Comparison of ENCODE assay signal across 9 mouse cellular contexts in genomic region chr17:26849746-26850357, GRCm38 (mm10). TPM values are rescaled to one million over a fixed set of nuclear protein-coding genes. Genes with fewer than 3 reads are reported as not detected.
DNase-seq lines count a peak whose midpoint lies in the region; ATAC-seq lines count a peak whose summit lies in the region.
"Had no signal": no experiment of that assay in that cellular context is flagged by ENCODE, and none has a peak within 500 bp of the region (broad histone marks: within the 10 kb centered on the region; RNA-seq: fewer than 3 reads in every experiment).

No protein-coding gene starts in this region.

- H3K27me3 ChIP-seq in embryonic facial prominence, embryonic 10.5 days (replicated peaks; ENCODE audit: low read depth, poor library complexity, severe bottlenecking), result peaks cover 97% of the 10 kb centered on the region
- peaks cover 95% of the 10 kb centered on the region for H3K27me3 ChIP-seq in hindbrain, embryonic 14.5 days (ENCODE audit: control insufficient read depth, insufficient read depth, low read length)
- peaks cover 95% of the 10 kb centered on the region for H3K27me3 ChIP-seq in liver, embryonic 15.5 days

- H3K9me3 ChIP-seq in embryonic facial prominence, embryonic 10.5 days, result no peaks in the 10 kb centered on the region
- no peaks in the 10 kb centered on the region for H3K9me3 ChIP-seq in hindbrain, embryonic 14.5 days (ENCODE audit: control insufficient read depth, low read length)
- no peaks in the 10 kb centered on the region for H3K9me3 ChIP-seq in liver, embryonic 15.5 days (replicated peaks)

- H3K36me3 ChIP-seq in embryonic facial prominence, embryonic 10.5 days (replicated peaks), result no peaks in the 10 kb centered on the region
- no peaks in the 10 kb centered on the region for H3K36me3 ChIP-seq in hindbrain, embryonic 14.5 days (replicated peaks; ENCODE audit: control insufficient read depth, insufficient read depth)
- no peaks in the 10 kb centered on the region for H3K36me3 ChIP-seq in liver, embryonic 15.5 days (replicated peaks)

- WGBS in embryonic facial prominence, embryonic 10.5 days, result under 1% methylated on average over 44 of the region's 44 CpGs
- under 1% methylated on average over 44 of the region's 44 CpGs for WGBS in hindbrain, embryonic 14.5 days
- under 1% methylated on average over 44 of the region's 44 CpGs for WGBS in liver, embryonic 15.5 days (ENCODE audit: insufficient replicate concordance)

- peak; percentile 26 for DNase-seq in CD4-positive, CD25-positive, alpha-beta regulatory T cell, adult 2 months (ENCODE audit: low read depth, low spot score)
- peak; percentile 63 for DNase-seq in embryonic facial prominence, embryonic 10.5 days (ENCODE audit: low spot score)
- DNase-seq in hindbrain, embryonic 14.5 days (ENCODE audit: low spot score), result no peak
- DNase-seq in spleen, adult 18-20 months, result no peak
- no peak for DNase-seq in ovary, adult 18-20 months (ENCODE audit: low spot score)

- no peak overlapping the region for H3K27ac ChIP-seq in embryonic facial prominence, embryonic 10.5 days (replicated peaks)
- no peak overlapping the region for H3K27ac ChIP-seq in hindbrain, embryonic 14.5 days
- H3K27ac ChIP-seq in liver, embryonic 15.5 days (replicated peaks), result no peak overlapping the region

- H3K4me2 ChIP-seq in hindbrain, embryonic 14.5 days (replicated peaks), result no peak overlapping the region; the same call in 1 of the 2 replicates
- H3K4me2 ChIP-seq in liver, embryonic 15.5 days, result peak overlapping the region; percentile 45

- ATAC-seq in CD4-positive, CD25-positive, alpha-beta regulatory T cell, adult 4 months, result no peak
- ATAC-seq in hindbrain, embryonic 14.5 days (ENCODE audit: low FRiP score), result no peak
- no peak for ATAC-seq in liver, embryonic 15.5 days (ENCODE audit: insufficient read depth)
- ATAC-seq in monocyte, adult 5-6 weeks (replicated peaks; ENCODE audit: insufficient number of reproducible peaks, low FRiP score, low TSS enrichment, poor library complexity, severe bottlenecking), result no peak

- H3K4me1 ChIP-seq in embryonic facial prominence, embryonic 10.5 days, result peaks cover 16% of the 10 kb centered on the region
- H3K4me1 ChIP-seq in hindbrain, embryonic 14.5 days (replicated peaks; ENCODE audit: control insufficient read depth, insufficient read depth, low read length), result no peaks in the 10 kb centered on the region
- H3K4me1 ChIP-seq in liver, embryonic 15.5 days (replicated peaks), result peaks cover 14% of the 10 kb centered on the region

- H3K9ac ChIP-seq in hindbrain, embryonic 14.5 days, result no peak overlapping the region
- H3K9ac ChIP-seq in liver, embryonic 15.5 days, result no peak overlapping the region

- H3K4me3 ChIP-seq in embryonic facial prominence, embryonic 10.5 days, result peak overlapping the region; percentile 42
- peak overlapping the region; percentile 0; the same call in 1 of the 2 replicates for H3K4me3 ChIP-seq in hindbrain, embryonic 14.5 days (replicated peaks; ENCODE audit: low read length)
- H3K4me3 ChIP-seq in liver, embryonic 15.5 days (replicated peaks), result peak overlapping the region; percentile 31

RNA-seq across cellular contexts. Expression of gene Nkx2-5, which starts 5.0 kb away (rescaled TPM):
- polyA plus RNA-seq in CD4-positive, CD25-positive, alpha-beta regulatory T cell, adult 4 months (2017; shearing (Covaris generic)), result not detected
- polyA plus RNA-seq in embryonic facial prominence, embryonic 10.5 days (2016; fragmentation: Nextera tagmentation; extraction: Ambion mirVana), result 0.48 and 0.75 TPM in 2 replicates
- polyA plus RNA-seq in hindbrain, embryonic 14.5 days (2014; fragmentation: Nextera tagmentation; extraction: Ambion mirVana), result not detected in 2 replicates
- polyA plus RNA-seq in liver, embryonic 15.5 days (2015; fragmentation: Nextera tagmentation; extraction: Ambion mirVana), result 0.29 TPM in 2 replicates
- total RNA-seq in monocyte, adult 5-6 weeks (2017), result not detected in 3 replicates
- polyA plus RNA-seq: cerebellum, adult 2 months had no signal

Comparison
In these comparisons a context has a peak if more than half of its experiments do, and no peak if none do; other contexts are left out.
1. DNase-seq: peak in CD4-positive, CD25-positive, alpha-beta regulatory T cell, adult 2 months (single experiment) and embryonic facial prominence, embryonic 10.5 days (single experiment); none in hindbrain, embryonic 14.5 days (single experiment), spleen, adult 18-20 months (0 of 2) and ovary, adult 18-20 months (single experiment).
2. Peak in every context shown above with its lines, with median percentiles within 50 percentile points of each other: H3K4me3 ChIP-seq.